Mouse (Mus musculus) cerebellum, adult 9-11 months (tissue): ENCODE results near the gene Dtl.

Experiments used
- DNase-seq: peaks from one replicate; pipeline ENCODE4 v3.0.0; 2022

The Dtl gene

DNA sequence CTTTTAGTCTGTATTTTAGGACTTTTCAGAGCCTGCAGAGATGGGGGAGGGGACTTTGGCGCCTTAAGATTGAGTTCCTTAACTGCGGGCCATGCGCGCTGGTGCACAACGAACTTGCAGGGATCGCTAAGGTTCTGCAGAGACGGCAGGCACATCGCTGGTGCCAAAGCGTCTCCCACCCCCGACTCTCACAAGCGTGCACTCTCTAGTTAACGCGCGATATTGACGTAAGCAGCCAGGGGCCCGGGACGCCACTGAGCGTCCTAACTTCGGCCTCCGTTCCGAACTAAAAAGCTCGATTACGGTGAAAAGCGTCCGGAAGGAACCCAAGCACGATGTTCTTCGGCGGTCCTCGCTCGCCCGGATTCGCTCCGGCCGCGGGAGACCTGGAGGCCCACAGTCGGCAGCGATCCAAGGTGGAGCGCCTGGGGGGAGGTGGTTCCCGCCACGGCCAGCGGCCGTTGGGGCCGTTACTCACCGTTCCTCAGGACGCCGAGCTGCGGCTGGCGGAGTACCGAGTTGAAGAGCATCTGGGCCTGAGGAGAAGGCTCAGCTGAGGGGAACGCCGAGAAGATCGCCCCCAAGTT, 380 bp downstream of the Dtl start:
- DNase-seq: no peak

DNA sequence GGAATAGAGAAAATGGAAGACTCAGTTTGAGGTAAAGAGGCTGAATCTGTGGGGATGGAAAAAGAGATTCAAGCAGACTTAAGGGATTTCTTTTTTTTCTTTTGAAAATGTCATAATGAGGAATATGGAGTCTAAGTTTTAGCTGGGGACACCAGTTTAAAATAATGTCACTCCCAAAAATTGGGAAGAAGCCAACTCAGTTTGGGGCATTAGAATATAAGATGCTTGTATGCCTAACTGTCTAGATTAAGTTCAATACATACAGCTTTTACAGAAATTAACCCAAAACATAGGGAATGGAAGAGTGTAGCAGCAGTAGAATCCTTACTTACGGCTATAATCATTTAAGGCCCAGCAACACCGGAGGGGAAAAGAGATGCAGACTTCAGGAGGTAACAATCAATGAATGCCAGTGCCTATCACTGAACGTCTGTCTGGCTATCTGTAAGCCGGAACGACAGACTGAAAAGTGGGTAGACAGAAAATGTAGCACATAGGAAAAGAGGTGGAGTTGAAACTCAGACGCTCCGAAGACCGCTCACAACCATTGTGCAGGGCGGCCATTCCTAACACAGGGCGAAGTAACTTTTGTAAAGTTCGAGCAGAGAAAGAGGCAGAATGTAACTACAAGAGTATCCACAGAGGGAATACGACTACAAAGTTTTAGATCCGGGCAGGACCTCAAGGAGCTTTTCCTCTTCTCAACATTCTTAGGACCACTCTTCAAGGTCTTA, 1.3 kb downstream of the Dtl start:
- peak; percentile 6 for DNase-seq

DNA sequence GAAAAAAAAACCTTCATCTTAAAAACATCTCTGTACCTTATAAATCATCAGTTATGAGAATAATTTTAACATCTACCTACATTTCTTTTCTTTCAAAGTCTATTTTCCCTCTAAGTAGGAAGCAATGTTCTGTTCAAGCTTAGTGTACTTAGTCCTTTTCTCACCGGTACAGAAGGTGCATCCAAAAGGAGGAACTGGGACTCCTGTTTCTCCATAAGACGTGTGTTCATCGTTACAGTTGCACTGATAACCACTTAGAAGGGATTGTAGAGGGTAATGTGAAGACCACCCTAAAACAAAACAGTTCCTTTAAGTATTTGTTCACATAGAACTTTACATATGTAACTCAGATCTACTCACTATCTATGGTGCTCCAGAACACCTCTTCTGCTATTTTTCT, 4.9 kb downstream of the Dtl start:
- no peak for DNase-seq

DNA sequence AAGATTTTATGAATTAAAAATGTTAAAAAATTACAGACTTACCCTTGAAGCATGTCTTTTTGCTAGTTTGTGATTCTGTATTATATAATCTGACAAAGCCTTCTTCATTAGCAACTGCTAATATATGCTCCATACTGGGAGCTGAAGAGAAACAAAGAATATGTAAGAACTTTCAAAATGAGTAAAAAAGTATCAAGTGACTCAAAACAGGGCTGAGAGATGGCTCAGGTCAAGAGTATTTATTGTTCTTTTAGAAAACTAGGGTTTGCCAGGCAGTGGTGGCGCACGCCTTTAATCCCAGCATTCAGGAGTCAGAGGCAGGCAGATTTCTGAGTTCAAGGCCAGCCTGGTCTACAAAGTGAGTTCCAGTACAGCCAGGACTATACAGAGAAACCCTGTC, 5.7 kb downstream of the Dtl start:
- no peak for DNase-seq

DNA sequence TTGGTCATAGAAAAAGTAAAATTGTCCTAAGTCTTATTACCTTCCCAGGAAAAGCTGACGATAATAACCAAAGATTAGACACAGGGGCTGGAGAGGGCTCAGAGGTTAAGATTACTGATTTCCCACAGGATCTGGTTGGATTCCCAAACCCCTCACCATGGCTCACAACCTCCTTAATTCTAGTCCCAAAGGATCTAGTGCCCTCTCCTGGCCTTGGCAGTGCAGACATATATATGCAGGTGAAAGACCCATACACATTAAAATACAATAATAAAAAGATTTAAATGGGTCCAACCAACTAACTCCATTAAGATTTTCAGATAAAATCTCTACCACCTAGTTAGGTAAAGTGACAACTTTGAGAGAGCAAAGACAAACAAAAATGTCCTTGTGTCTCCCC, 7.5 kb downstream of the Dtl start:
- no peak for DNase-seq

DNA sequence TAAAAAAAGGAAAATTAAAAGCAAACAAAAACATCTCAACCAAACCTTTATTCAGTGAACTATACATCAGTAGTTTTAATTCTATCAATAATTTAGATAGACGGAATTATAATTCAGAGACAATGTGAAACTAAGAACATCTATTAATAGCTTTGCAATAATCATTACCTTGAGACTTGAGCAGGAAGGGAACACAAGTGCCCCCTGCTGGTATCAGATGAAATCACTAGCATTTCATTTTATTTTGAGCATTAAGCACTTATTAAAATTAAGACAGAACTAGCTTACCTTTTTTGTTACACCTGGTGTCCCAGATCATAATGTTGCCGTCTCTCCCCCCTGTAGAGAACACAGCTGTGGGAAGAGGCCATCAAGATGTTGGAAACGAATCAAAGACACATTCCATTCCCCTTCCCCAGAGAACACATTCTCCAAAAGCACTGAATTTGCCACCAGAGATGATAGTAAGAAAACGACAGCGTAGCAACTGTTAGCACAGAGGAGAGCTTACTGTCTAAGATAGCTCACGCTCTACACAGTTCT, 12.4 kb downstream of the Dtl start:
- DNase-seq: peak; percentile 20

DNA sequence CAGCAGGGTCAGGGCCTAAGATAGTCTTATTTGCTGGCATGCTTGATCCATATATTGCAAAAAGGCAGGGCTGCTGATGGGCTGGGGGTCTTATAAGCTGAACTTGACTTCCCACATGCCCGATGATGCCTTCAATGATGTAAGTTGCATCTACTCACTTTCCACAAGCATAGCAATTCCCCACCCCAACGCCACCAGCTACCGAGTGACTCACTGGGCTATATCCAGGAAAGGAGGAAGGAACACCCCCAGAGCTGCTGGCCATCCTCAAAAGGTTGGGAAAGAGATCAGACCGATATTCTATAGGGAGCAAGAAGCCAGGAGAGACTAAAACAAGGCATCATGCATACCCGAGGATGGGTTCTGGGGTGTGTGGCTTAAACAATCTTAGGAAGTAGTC, 15.6 kb downstream of the Dtl start:
- DNase-seq: no peak

DNA sequence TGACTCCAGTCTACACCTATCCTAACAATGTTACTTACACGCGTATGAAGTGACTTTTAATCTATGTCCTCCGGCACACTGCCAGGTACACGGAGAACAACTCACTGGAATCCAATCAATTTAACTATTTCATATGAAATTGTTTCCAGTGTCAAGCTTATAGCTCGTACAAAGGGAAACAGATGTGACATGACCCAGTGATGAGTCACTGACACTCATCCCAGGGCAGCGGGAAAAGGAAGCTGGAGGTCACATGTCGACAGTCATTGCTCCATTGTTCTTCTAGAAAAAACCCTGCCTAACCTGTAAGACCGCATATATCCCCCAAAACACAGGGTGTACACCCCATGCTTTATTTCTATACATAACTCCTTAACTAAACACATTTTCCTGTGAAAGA, 18.2 kb downstream of the Dtl start:
- no peak for DNase-seq

DNA sequence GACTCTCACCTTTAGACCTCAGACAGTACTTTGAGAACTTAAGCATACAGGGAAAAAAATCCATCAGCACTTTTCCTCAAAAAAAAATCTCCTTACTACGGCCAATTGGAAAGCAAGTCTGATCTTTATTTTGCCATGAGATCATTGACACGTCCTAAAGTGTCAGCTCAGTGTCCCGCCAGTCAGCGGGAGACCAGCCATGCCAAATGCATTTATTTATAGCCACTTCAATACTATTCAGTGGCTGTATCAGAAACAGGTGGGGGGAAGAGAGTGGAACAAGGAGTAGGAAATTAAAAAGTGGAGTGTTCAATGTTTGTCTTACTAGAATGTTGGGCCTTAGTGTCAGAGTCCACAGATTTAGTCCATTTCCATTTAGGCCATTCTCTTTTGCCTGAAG, 24.6 kb downstream of the Dtl start:
- DNase-seq: no peak

DNA sequence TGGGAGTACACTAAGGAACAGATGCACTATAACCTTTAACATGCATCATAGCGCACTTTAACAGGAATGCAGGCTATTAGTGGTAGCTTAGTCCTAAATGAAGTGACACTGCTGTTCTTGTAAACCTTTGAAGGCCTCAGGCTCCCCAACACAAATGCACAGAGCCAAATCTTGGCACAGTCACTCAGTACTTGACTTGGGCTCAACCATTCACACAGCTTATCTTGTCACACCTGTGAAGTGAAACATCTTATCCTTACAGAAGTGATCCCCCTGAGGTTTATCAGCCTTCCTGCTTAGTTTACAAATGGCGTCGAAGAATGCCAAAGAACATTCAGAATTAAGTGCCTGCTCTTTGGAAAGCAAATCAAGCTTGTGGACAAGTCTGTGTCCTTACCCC, 31.6 kb downstream of the Dtl start:
- no peak for DNase-seq

DNA sequence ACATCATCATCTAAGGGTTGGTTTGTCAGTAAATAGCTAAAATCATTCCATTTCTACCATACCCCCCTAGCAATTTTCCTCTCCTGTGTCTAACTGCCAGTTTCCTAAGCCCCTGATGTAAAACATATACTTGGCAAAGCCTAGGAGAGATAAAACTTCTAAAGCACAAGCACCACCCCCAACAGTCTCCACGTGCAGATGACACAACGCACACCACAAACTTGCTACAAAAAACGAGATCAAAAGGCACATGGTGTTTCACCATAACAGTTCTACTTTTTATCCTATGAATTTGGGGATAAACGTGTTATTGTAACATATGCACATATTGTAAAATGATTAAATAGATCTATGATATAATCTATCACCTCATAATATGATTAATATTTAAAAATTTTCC, 33.7 kb downstream of the Dtl start:
- no peak for DNase-seq

DNA sequence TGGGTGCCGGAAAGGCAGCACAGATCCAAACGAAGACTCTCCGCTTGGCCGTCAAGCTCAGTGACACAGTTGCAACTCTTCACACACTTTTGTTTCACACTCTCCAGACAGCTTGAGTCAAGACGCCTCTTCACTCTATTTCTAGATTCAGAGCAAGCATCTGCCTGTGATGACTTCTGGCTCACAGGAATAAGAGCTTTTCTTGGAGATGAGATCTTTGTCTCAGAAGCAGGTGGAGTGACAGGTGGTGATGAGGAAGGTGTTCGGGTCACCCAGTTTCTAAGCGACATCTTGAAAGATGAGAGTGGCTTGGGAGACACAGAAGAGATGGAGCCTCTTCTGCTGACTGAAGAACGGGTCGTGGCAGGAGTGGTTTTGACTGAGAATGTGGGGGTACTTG, 34.3 kb downstream of the Dtl start:
- no peak for DNase-seq

DNA sequence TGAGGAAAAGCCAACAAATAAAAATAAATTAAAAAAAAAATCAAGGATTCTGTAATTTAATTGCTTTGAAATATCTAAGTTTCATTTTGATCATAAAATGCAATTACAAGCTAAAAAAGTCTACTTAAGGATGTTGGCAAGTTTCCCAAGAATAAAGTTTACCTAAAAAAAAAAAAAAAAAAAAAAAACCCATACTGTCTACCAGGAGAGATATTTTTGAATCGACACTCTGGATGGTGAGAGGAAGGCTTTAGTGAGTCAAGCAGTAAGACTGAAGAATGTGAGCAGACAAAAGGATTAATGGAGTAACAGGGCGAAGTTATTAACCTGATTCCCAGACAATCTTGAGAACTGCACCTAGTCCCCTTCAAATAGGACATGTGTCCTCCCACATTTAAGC, 35.0 kb downstream of the Dtl start:
- no peak for DNase-seq

DNA sequence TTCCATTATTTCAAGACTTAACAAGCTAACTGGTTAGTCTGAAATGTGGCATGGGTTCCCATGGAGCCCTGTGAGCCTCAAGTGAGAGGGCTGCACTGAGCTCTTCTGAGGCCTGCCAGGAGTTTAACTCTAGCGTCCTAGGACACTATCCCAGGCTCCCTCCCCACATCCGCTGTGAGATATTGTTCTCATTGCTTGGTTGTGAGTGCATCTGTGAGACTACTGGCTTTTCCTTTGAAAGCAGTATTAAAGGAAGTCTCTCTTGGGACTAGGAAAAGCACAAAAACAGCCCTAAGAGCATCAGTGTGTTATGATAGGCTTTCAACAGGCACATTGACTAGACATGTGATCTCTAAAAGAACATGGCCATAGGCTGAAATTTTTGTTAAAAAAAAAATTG, 40.4 kb downstream of the Dtl start:
- DNase-seq: no peak

DNA sequence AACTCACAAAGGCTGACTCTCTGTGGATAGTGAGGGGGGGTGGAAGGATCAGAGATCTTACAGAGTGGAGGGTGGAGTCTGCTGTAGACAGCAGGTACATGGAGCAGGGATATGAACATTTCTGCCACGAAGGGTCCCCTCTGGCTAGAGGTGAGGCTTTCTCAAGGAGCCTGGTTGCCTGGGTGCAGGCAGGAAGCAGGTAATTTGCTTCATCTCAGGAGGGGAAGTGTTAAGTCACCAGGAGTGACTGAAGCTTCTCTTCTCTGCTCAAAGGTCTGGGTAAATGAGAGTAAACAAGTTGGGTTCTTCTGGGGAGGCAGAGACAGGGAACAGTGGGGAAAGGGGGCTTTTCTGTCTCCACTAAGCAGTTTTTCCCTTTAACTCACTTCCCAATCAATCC, 44.3 kb downstream of the Dtl start:
- DNase-seq: no peak

DNA sequence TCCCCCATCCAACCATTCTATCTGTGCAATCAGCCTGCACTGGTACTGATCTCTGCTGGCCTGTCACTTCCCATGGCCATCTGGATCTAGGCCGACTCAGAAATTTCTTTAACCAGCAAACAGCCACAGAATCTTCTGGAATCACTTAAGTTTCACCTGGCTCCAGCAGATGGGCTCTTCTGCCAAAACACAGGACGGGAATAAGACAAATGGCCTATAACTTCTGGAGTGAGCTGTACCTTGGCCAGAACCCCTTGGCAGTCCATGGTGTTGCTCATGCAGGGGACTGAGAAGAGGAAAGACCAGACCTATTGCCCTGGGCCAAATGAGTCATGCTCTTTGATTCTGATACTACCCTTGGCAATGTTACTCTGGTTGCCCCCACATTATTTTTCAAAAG, 45.9 kb downstream of the Dtl start:
- DNase-seq: no peak

DNA sequence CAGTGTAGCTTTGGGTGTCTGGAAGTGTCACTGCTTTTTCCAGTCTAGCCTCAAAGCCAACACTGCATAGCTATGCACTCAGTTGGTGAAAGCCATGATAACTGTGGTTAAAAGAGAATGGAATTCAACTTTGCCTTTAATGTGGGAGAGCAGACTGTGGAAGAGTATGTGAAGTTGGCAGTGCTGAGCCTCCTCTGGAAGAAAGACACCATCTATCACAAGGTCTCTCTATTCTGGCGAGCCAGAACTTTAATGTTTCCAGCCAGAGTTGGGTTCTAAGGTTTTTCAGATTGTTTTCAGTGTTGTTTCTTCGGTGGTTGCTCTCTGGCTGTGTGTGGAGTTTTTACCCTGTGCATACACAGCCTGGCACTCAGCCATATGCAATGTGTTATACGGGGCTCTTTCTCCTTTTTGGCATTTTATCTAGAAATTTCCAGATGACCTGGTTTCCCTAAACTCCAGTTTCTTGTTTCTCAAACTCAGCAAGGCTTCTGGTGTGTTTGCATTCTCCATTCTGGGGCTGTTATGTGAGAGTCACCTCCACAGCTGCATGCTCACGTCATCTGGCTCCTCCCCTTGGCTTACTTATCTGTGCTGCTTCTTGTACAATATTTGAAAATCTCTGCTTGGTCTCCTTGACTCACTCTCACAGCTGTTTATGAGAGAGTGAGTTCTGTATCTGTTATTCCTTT, 47.3 kb downstream of the Dtl start:
- no peak for DNase-seq

DNA sequence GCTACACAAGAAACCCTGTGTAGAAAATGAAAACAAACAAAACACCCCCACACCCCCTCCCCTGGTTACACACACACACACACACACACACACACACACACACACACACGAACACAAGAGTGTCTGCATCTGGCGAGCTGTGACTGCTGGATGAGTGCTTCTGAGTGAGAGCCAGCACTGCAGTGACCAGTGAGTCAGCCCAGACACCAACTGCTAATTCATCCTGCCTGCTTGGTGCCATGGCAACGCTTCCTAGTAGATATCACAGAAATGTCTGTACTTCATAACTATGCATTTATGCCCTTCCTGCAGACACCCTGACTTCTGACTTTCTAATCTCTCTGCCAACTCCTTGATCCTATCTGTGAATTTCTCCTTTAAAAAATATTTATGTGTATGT, 48.3 kb downstream of the Dtl start:
- DNase-seq: no peak

DNA sequence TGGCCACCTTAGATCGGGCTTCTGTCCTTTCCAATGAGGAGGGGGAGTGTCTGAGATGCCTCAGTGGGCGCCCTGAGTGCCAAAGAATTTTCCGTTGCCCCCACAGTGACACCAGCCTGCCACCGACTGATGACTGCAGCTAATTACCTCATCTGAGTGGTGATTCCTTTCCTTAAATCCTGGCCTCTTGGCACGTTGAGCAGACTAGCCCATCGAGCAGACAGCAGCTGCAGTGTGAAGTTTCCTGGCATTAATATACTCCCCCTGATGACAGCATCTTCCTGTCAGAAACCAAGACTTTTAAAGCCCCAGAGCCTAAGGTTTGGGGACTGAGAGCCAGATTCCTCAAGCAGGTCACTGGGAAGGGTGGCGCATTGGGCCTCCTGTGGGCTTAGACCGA, 53.9 kb downstream of the Dtl start:
- no peak for DNase-seq

DNA sequence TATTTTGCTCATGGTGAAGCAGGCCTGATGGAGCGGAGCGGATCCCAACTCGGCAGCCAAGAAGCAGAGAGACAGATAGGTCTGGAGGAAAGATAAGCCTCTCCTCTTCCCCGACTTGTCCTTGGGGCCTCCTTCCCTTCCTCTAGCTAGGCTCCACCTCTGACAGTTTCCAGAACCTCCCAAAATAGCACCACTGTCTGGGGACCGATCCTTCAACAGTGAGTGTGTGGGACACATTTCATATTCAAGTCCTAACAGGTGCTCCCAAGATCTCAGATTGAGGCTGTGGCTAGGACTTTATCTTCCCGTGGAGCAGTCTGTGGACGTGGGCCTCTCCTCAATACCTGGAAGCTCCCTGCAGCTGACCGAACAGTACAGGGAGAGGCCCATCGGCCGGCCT, 54.7 kb downstream of the Dtl start:
- no peak for DNase-seq

DNA sequence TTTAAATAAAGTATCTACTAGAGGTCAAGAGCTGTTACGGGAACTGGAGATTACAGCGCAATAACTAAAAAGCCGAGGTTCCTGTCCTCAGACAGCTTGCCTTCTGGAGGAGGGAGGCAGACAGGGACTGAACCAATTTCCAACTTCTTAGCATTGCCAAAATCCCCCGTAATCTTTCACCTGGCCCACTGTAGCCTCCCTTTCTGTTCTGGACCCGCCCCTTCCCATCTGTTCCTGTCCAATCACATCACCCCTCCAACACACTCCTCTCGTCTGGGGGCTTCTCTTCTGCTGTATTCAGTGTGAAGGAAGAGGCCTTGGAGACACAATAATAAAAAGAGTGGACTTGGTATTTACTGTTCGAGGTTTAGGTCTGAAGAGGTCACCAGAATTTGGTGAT, 55.1 kb downstream of the Dtl start:
- DNase-seq: no peak

DNA sequence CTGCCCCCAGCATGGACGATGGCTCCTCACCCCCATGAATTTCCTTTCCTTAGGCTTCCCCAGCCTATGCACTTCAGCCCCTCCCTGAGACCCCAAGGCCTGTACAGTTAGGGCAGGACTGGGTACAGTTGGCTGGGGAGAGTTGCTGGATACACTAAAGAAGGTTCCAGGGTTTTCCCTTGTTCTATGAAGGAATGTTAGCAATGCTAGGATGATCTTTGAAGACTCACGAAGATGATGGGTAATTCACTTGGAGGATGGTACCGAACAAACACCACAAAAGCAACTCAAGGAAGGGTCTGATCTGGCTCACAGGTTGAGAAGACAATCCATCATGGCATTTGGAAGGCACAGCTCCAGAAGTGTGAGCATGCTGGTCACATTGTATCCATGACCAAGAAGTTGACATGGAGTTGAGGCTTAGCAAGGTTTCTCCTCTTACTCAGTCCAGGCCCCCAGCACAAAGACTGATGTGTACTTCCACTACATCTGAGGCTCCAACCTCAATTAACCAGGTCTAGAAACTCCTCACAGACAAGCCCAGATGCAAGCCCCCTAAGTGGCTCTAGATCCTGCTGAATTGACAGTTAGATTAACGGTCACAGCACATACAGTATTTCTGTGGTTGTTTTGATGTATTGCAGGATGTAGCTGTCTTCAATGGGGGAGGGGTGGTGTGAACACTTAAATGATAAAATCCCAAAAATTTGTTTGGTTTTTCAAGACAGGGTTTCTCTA, 55.8 kb downstream of the Dtl start:
- no peak for DNase-seq

DNA sequence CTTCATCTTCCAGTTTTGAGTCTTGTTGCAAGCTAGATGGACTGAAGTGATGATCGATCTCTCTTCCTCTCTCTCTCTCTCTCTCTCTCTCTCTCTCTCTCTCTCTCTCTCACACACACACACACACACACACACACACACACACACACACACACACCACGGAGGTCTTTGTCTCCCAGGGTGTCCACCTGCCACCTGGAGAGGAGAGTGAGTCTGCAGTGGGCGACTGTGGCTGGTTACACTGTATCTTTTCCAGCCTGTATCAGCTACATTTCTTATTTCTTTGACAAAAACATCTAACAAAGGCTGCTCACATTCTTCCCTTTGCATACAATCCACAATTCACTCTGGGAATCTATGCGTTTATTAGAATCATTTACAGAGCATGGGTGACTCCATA, 56.4 kb downstream of the Dtl start:
- no peak for DNase-seq

DNA sequence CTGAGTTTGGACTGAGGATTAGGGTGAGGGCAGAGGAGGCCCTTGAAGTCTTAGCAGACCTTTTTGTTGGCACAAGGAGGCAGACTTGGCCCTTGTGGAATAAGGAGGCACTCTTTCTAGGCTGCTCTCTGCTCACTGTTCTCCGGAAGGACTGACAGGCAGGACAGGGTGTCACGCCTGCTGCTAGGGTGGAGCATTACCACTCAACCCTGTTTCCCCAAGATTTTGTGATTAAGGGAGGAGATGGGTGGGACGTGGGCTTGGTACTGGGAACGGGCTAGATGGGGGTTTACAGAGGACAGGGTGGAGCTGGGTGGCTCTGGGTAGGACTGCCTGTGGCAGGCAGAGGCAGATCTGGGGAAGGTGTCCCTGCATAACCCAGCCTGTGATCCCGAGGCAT, 57.4 kb downstream of the Dtl start:
- no peak for DNase-seq
